Mouse (Mus musculus) heart, embryonic 16.5 days (tissue): ENCODE data around the gene Xpot. TPM values are rescaled to one million over a fixed set of nuclear protein-coding genes. Genes with fewer than 3 reads are reported as not detected.

ENCODE experiments used
- ATAC-seq: fragments of 200-750 bp; cut with Nextera tagmentation; replicated peaks from 2 replicates; pipeline ENCODE4 v1.8.0; 2017; ENCODE audit warnings: moderate number of reproducible peaks; ENCODE audit not compliant: insufficient read depth, low FRiP score; ENCODE audit errors: extremely low read depth
- H3K27ac ChIP-seq: fragments of 300-500 bp; sonication (generic); 2 replicates; pipeline ENCODE4 v1.5.1; 2014; ENCODE audit warnings: mild to moderate bottlenecking, low read length, control low read depth, moderate library complexity
- H3K27me3 ChIP-seq: fragments of 300-500 bp; sonication (generic); 2 replicates; pipeline ENCODE4 v1.6.1; 2014; ENCODE audit warnings: low read length, mixed read lengths; ENCODE audit not compliant: control insufficient read depth, insufficient read depth
- H3K36me3 ChIP-seq: fragments of 300-500 bp; sonication (generic); 2 replicates; pipeline ENCODE4 v1.6.1; 2014; ENCODE audit not compliant: control insufficient read depth, insufficient read depth
- H3K4me1 ChIP-seq: fragments of 300-500 bp; sonication (generic); 2 replicates; pipeline ENCODE4 v1.6.1; 2014; ENCODE audit warnings: low read length, mixed read lengths; ENCODE audit not compliant: control insufficient read depth, insufficient read depth
- H3K4me2 ChIP-seq: fragments of 300-500 bp; sonication (generic); 2 replicates; pipeline ENCODE4 v1.6.1; 2014; ENCODE audit warnings: low read depth, mild to moderate bottlenecking, control low read depth, low read length
- H3K4me3 ChIP-seq: fragments of 300-500 bp; sonication (generic); 2 replicates; pipeline ENCODE4 v1.5.1; 2014; ENCODE audit warnings: mild to moderate bottlenecking, control low read depth, low read length
- H3K9ac ChIP-seq: fragments of 300-500 bp; sonication (generic); 2 replicates; pipeline ENCODE4 v1.6.1; 2014; ENCODE audit warnings: low read length, control low read depth
- H3K9me3 ChIP-seq: fragments of 300-500 bp; sonication (generic); replicated peaks from 2 replicates; pipeline ENCODE4 v1.6.1; 2016; ENCODE audit warnings: low read length; ENCODE audit not compliant: control insufficient read depth
- WGBS: fragments of 180-500 bp; shearing (Covaris S2); extraction: QIAGEN DNeasy Blood & Tissue Kit; methylation state at CpG from one replicate; pipeline ENCODE4 v1.1.7; 2014; 5-methylcytosine and 5-hydroxymethylcytosine counted together
- polyA plus RNA-seq: library from polyadenylated mRNA; unstranded; fragments of >200 nt; fragmentation: Nextera tagmentation; extraction: Ambion mirVana; gene quantifications from 2 replicates; pipeline ENCODE4 v1.2.1, GENCODE M21; 2015

The Xpot gene
- polyA plus RNA-seq, 1 experiment from 2014 or later: 31.5 TPM

DNA sequence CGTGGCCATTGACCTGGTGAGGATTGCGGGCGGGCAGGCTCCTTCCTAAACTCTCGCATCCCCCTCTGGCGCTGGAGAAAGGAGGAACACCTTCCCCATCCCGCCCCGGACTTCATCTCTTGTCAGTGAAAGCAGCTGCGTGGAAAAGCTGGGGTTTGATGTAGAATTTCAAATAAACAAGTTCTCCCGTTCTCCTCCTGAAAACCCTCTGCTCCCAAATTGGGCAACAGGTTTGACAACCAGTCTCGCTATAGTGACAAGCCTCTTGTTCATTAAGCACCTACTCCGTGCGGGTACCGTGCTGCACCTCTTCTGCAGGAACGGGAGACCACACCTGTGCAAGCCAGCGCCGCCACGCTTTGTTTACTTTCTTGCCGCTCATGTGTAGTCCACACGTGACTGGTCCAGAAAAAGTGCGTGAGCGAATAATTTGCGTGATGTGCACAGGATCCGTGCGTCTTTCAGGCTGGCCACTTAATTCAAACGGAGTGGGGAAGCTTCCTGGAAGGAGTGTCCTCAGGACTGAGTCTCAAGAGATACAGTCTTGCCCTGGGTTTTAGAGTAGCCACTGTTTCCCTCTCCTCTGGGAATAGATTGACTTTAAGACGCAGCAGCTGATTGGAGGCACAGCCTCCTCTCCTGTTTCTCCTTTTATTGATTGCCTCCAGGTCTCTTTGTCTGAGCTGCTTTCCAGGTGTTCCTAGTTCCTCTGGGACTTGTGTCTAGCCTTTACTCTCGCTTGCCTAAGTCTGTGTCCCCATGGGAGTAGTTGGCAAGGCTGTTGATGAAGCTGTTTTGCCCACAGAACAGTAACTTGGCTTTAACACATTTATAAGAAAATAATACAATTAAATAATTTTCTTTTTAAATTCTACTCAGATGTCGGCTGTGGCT, 16.2 kb upstream of the Xpot start:
- no peaks in the 10 kb centered on the region for H3K36me3 ChIP-seq
- H3K27ac ChIP-seq: no peak overlapping the region
- peak overlapping the region; percentile 72 for H3K9ac ChIP-seq
- peak overlapping the region; percentile 69 for H3K4me3 ChIP-seq
- peaks cover 19% of the 10 kb centered on the region for H3K27me3 ChIP-seq
- H3K4me1 ChIP-seq: peaks cover 10% of the 10 kb centered on the region
- no peak for ATAC-seq
- H3K4me2 ChIP-seq: peak overlapping the region; percentile 99
- WGBS: 8% methylated on average over 28 of the region's 28 CpGs
- H3K9me3 ChIP-seq: no peaks in the 10 kb centered on the region

- Histone ChIP-seq H3K9ac (peak within 1 kb of the TSS; percentile 72), H3K36me3 (no peaks in the 10 kb centered on the region), H3K27me3 (peaks cover 19% of the 10 kb centered on the region), H3K4me2 (peak within 1 kb of the TSS; percentile 99), H3K4me1 (peaks cover 10% of the 10 kb centered on the region), H3K4me3 (peak within 1 kb of the TSS; percentile 69), H3K27ac (no peak within 1 kb of the TSS), H3K9me3 (no peaks in the 10 kb centered on the region)
- under 1% methylated on average over 69 of the region's 69 CpGs for whole genome bisulfite sequencing
- no peak for ATAC-seq
Measured at GRCm38 (mm10) chr10:121641272-121642053, 15.3 kb upstream of the Xpot start, which contains the start of gene D930020B18Rik. TSS of gene D930020B18Rik (plus strand) at chr10:121641588.

GRCm38 (mm10) chr10:121640944-121641271, 14.8 kb upstream of the Xpot start:
- H3K9me3 ChIP-seq: no peaks in the 10 kb centered on the region
- peak overlapping the region; percentile 69 for H3K4me3 ChIP-seq
- peak overlapping the region; percentile 99 for H3K4me2 ChIP-seq
- peaks cover 19% of the 10 kb centered on the region for H3K27me3 ChIP-seq
- WGBS: 20% methylated on average over 10 of the region's 10 CpGs
- H3K36me3 ChIP-seq: no peaks in the 10 kb centered on the region
- no peak for ATAC-seq
- no peak overlapping the region for H3K27ac ChIP-seq
- H3K4me1 ChIP-seq: peaks cover 10% of the 10 kb centered on the region
- H3K9ac ChIP-seq: peak overlapping the region; percentile 72

- peaks cover 19% of the 10 kb centered on the region for H3K27me3 ChIP-seq
- peaks cover 10% of the 10 kb centered on the region for H3K4me1 ChIP-seq
- no peak overlapping the region for H3K4me3 ChIP-seq
- H3K4me2 ChIP-seq: peak overlapping the region; percentile 99
- H3K9ac ChIP-seq: no peak overlapping the region; the same call in 1 of the 2 replicates
- no peaks in the 10 kb centered on the region for H3K36me3 ChIP-seq
- WGBS: 46% methylated on average over 6 of the region's 6 CpGs
- no peaks in the 10 kb centered on the region for H3K9me3 ChIP-seq
- ATAC-seq: no peak
- H3K27ac ChIP-seq: no peak overlapping the region
Measured at GRCm38 (mm10) chr10:121640150-121640930, 14.2 kb upstream of the Xpot start.

GRCm38 (mm10) chr10:121639573-121639972, 13.4 kb upstream of the Xpot start:
- Histone ChIP-seq H3K36me3 (no peaks in the 10 kb centered on the region), H3K4me2 (no peak overlapping the region), H3K9me3 (no peaks in the 10 kb centered on the region), H3K27ac (no peak overlapping the region), H3K27me3 (peaks cover 19% of the 10 kb centered on the region), H3K9ac (no peak overlapping the region), H3K4me3 (no peak overlapping the region), H3K4me1 (peaks cover 10% of the 10 kb centered on the region)
- no peak for ATAC-seq
- 84% methylated on average over 5 of the region's 5 CpGs for WGBS

- H3K9me3 ChIP-seq: no peaks in the 10 kb centered on the region
- no peaks in the 10 kb centered on the region for H3K36me3 ChIP-seq
- no peak overlapping the region for H3K27ac ChIP-seq
- H3K27me3 ChIP-seq: peaks cover 5% of the 10 kb centered on the region
- peaks cover 5% of the 10 kb centered on the region for H3K4me1 ChIP-seq
- no peak overlapping the region for H3K4me2 ChIP-seq
- no peak for ATAC-seq
- 73% methylated on average over 6 of the region's 6 CpGs for WGBS
- H3K4me3 ChIP-seq: no peak overlapping the region
- no peak overlapping the region for H3K9ac ChIP-seq
Measured at GRCm38 (mm10) chr10:121636276-121636675, 10.1 kb upstream of the Xpot start.

DNA sequence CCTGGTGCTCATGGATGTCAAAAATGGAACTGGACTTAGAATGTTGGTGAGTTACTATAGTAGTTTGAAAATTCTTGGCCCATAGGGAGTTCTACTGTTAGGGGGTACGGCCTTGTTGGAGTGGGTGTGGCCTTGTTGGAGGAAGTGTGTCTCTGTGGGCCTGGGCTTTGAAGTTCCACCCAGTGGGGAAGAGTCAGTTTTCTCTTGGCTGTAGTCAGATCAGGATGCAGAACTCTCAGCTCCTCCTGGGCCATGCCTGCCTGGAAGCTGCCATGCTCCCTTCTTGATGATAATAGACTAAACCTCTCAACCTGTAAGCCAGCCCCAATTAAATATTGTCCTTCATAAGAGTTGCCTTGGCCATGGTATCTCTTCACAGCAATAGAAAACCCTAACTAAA, 8.0 kb upstream of the Xpot start:
- H3K27ac ChIP-seq: no peak overlapping the region
- no peaks in the 10 kb centered on the region for H3K27me3 ChIP-seq
- ATAC-seq: no peak
- H3K9me3 ChIP-seq: no peaks in the 10 kb centered on the region
- H3K4me2 ChIP-seq: no peak overlapping the region
- no peak overlapping the region for H3K4me3 ChIP-seq
- H3K9ac ChIP-seq: no peak overlapping the region
- H3K4me1 ChIP-seq: no peaks in the 10 kb centered on the region
- no peaks in the 10 kb centered on the region for H3K36me3 ChIP-seq
- WGBS: 47% methylated on average over 1 of the region's 1 CpGs

DNA sequence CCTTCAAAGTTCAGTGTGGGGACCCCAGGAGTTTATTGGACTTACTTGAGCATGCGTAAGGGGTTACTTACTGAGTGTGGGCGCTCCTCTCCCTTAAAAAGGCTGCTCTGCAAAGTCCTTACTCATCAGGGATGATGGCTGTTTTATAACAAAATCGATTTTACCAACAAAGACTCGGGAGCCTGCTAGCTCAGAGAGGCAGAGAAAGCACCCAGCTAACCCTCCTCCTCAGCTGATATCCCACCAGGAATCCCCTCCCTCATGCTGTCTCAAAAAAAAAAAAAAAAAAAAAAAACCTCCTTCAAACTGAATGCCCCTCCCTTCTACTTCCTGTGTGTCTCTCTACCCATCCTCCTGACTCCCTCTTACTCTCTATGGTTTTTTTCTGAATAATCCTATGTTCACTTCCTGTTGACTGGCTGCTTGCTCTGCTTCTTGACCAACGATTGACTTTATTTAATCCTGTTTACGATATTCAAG, 2.5 kb upstream of the Xpot start:
- Histone ChIP-seq H3K4me3 (no peak overlapping the region), H3K4me1 (peaks cover 18% of the 10 kb centered on the region), H3K36me3 (no peaks in the 10 kb centered on the region), H3K9ac (no peak overlapping the region), H3K9me3 (no peaks in the 10 kb centered on the region), H3K27ac (no peak overlapping the region), H3K4me2 (no peak overlapping the region), H3K27me3 (no peaks in the 10 kb centered on the region)
- 85% methylated on average over 6 of the region's 6 CpGs for WGBS
- no peak for ATAC-seq
